Mouse (Mus musculus): ENCODE measurements around the gene Tmem164.

GRCm38 (mm10) chrX:142750775-142751174, 69.6 kb downstream of the Tmem164 start:
- no peak for TF ChIP-seq CTCF (IDR thresholded peaks at IDR 0.05; ENCODE audit: low read depth)
- TF ChIP-seq EP300 (optimal IDR thresholded peaks at IDR 0.05) = no peak

All from stomach, postnatal 0 days (tissue).